In genomic region chr10:57638250-57638649, GRCm38 (mm10) we compare ENCODE assay signal across 27 mouse cellular contexts. TPM values are rescaled to one million over a fixed set of nuclear protein-coding genes. Genes with fewer than 3 reads are reported as not detected.
"Had no signal": no experiment of that assay in that cellular context is flagged by ENCODE, and none has a peak within 500 bp of the region (broad histone marks: within the 10 kb centered on the region; RNA-seq: fewer than 3 reads in every experiment).

No protein-coding gene starts in this region.

- H3K9me3 ChIP-seq: heart, embryonic 13.5 days; heart, embryonic 15.5 days; hindbrain, embryonic 10.5 days; hindbrain, embryonic 12.5 days; hindbrain, embryonic 15.5 days; intestine, embryonic 15.5 days; limb, embryonic 10.5 days; limb, embryonic 12.5 days had no signal

- H3K27ac ChIP-seq: gastrocnemius, adult 2 months; heart, adult 2 months; heart, embryonic 13.5 days; heart, embryonic 15.5 days; hindbrain, embryonic 10.5 days; hindbrain, embryonic 12.5 days; hindbrain, embryonic 15.5 days; hindbrain, postnatal 0 days; intestine, embryonic 15.5 days; layer of hippocampus, adult 2 months; left cerebral cortex, adult 2 months; limb, embryonic 10.5 days; limb, embryonic 12.5 days had no signal

- DNase-seq: gastrocnemius, adult 2 months; gastrocnemius, postnatal 10 days; gastrocnemius, postnatal 25 days; heart, adult 11 months; heart, adult 2 months; heart, postnatal 14 days; heart, postnatal 36 days; kidney, adult 18-20 months; kidney, adult 8-10 months; kidney, postnatal 10 days; kidney, postnatal 25 days; kidney, postnatal 4 days; liver had no signal

- H3K4me3 ChIP-seq: gastrocnemius, adult 2 months; heart, adult 2 months; heart, embryonic 13.5 days; heart, embryonic 15.5 days; hindbrain, embryonic 10.5 days; hindbrain, embryonic 12.5 days; hindbrain, embryonic 15.5 days; intestine, embryonic 15.5 days; layer of hippocampus, adult 2 months; left cerebral cortex, adult 2 months; limb, embryonic 10.5 days; limb, embryonic 12.5 days had no signal

- H3K36me3 ChIP-seq: heart, embryonic 13.5 days; heart, embryonic 15.5 days; hindbrain, embryonic 10.5 days; hindbrain, embryonic 12.5 days; hindbrain, embryonic 15.5 days; intestine, embryonic 15.5 days; limb, embryonic 10.5 days; limb, embryonic 12.5 days had no signal

- H3K9ac ChIP-seq: heart, embryonic 13.5 days; heart, embryonic 15.5 days; hindbrain, embryonic 12.5 days; hindbrain, embryonic 15.5 days; intestine, embryonic 15.5 days; limb, embryonic 12.5 days had no signal

- H3K27me3 ChIP-seq: heart, embryonic 13.5 days; heart, embryonic 15.5 days; hindbrain, embryonic 12.5 days; hindbrain, embryonic 15.5 days; intestine, embryonic 15.5 days had no signal

- H3K4me2 ChIP-seq: heart, embryonic 11.5 days; heart, embryonic 13.5 days; heart, embryonic 15.5 days; hindbrain, embryonic 12.5 days; hindbrain, embryonic 15.5 days; intestine, embryonic 15.5 days; limb, embryonic 12.5 days; liver, embryonic 11.5 days had no signal

- H3K4me1 ChIP-seq: heart, embryonic 15.5 days; hindbrain, embryonic 10.5 days; hindbrain, embryonic 12.5 days; hindbrain, embryonic 15.5 days; intestine, embryonic 15.5 days; limb, embryonic 10.5 days; limb, embryonic 12.5 days had no signal

- ATAC-seq: hindbrain, postnatal 0 days; intestine, embryonic 15.5 days; intestine, postnatal 0 days had no signal

RNA-seq across cellular contexts. Expression of gene Pkib, which starts 6.5 kb away (rescaled TPM):
- total RNA-seq: gastrocnemius, adult 2 months; gastrocnemius, postnatal 10 days; gastrocnemius, postnatal 25 days had no signal
- polyA plus RNA-seq: limb, embryonic 10.5 days had no signal
